Mouse (Mus musculus): ENCODE measurements around the gene Il5. TPM values are rescaled to one million over a fixed set of nuclear protein-coding genes. Genes with fewer than 3 reads are reported as not detected.
A peak's percentile ranks its signal among the peaks of the same experiment; 100 is the strongest.
"Not testable (repeated sequence)": the region's sequence is repeated elsewhere in the genome, so short reads cannot be mapped to it uniquely, and the experiment has no call there.

The Il5 gene
- polyA plus RNA-seq, 1 experiment: not detected

DNA sequence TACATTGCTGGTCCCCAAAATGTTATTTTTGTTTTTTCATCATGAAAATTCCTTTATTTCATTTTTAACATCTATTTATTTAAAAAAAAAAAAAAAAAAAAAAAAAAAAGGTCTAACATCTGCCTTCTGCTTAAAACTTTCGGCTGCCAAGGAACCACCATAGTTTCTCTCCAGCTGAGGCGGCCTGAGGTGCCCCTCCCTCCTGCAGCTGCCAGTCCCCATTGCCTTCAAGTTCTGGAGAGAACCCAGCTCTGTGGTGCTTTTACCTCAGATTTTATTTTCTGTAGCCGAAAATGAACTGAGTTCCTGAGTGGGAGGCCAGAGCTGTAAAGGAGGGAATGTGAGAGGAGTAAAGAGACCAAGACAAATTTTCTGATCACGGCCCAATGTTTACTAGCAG lies 28.7 kb downstream of the Il5 start:
- 67% methylated on average over 4 of the region's 4 CpGs for WGBS
- Histone ChIP-seq H3K4me1 (ENCODE audit: control insufficient read depth, insufficient read depth, low read length) (peaks cover 2% of the 10 kb centered on the region), H3K27ac (ENCODE audit: control insufficient read depth, insufficient read depth, low read depth, low read length, poor library complexity) (no peak overlapping the region), H3K4me3 (replicated peaks; ENCODE audit: control insufficient read depth, low read depth, low read length) (no peak overlapping the region)
- TF ChIP-seq POLR2A (IDR thresholded peaks at IDR 0.05; ENCODE audit: borderline replicate concordance, control insufficient read depth, low read depth, low read length): no peak
- no peak for TF ChIP-seq CTCF (IDR thresholded peaks at IDR 0.05; ENCODE audit: control insufficient read depth, insufficient read depth, low read length)

GRCm38 (mm10) chr11:53749716-53750352 lies 29.2 kb downstream of the Il5 start:
- no peak for TF ChIP-seq CTCF (IDR thresholded peaks at IDR 0.05; ENCODE audit: control insufficient read depth, insufficient read depth, low read length)
- no peak for TF ChIP-seq POLR2A (IDR thresholded peaks at IDR 0.05; ENCODE audit: borderline replicate concordance, control insufficient read depth, low read depth, low read length)
- 79% methylated on average over 5 of the region's 5 CpGs for WGBS
- H3K4me3 ChIP-seq (replicated peaks; ENCODE audit: control insufficient read depth, low read depth, low read length): no peak overlapping the region
- no peak overlapping the region for H3K27ac ChIP-seq (ENCODE audit: control insufficient read depth, insufficient read depth, low read depth, low read length, poor library complexity)
- H3K4me1 ChIP-seq (ENCODE audit: control insufficient read depth, insufficient read depth, low read length): peaks cover 2% of the 10 kb centered on the region

DNA sequence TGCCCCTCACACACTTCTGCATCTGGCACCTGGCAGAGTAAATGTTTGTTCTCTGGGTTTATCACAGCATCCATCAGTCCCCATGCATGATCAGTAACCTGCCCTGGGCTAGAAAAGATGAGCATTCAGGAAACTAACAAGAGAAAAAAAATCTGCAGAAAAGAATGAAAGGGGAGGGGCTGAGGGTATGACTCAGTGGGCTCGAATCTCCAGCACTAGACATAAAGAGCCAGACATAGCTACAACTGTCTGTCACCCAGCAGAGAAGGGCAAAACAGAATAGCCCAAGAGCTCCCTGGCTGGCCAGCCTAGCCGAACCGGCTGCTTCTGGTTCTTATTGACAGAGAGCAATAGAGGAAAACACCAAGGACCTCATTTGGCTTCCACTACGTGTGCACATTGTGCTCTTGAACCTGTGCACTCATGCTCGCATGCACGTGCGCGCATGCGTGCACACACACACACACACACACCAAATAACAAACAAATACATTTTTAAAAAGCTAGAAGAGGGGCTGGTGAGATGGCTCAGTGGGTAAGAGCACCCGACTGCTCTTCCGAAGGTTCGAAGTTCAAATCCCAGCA lies 34.5 kb downstream of the Il5 start:
- Histone ChIP-seq H3K4me3 (replicated peaks; ENCODE audit: control insufficient read depth, low read depth, low read length) (no peak overlapping the region), H3K4me1 (ENCODE audit: control insufficient read depth, insufficient read depth, low read length) (no peaks in the 10 kb centered on the region), H3K27ac (ENCODE audit: control insufficient read depth, insufficient read depth, low read depth, low read length, poor library complexity) (no peak overlapping the region)
- WGBS: 84% methylated on average over 12 of the region's 12 CpGs
- TF ChIP-seq CTCF (IDR thresholded peaks at IDR 0.05; ENCODE audit: control insufficient read depth, insufficient read depth, low read length) (no peak), POLR2A (IDR thresholded peaks at IDR 0.05; ENCODE audit: borderline replicate concordance, control insufficient read depth, low read depth, low read length) (no peak)

- 80% methylated on average over 4 of the region's 4 CpGs for WGBS
- Histone ChIP-seq H3K27ac (ENCODE audit: control insufficient read depth, insufficient read depth, low read depth, low read length, poor library complexity) (no peak overlapping the region), H3K4me3 (replicated peaks; ENCODE audit: control insufficient read depth, low read depth, low read length) (no peak overlapping the region), H3K4me1 (ENCODE audit: control insufficient read depth, insufficient read depth, low read length) (peaks cover 4% of the 10 kb centered on the region)
- TF ChIP-seq POLR2A (IDR thresholded peaks at IDR 0.05; ENCODE audit: borderline replicate concordance, control insufficient read depth, low read depth, low read length) (no peak), CTCF (IDR thresholded peaks at IDR 0.05; ENCODE audit: control insufficient read depth, insufficient read depth, low read length) (no peak)
These were observed 37.0 kb downstream of the Il5 start for GRCm38 (mm10) chr11:53757612-53758011.

GRCm38 (mm10) chr11:53758033-53758432 lies 37.4 kb downstream of the Il5 start:
- not testable (repeated sequence) for H3K27ac ChIP-seq (ENCODE audit: control insufficient read depth, insufficient read depth, low read depth, low read length, poor library complexity); H3K4me1 ChIP-seq (ENCODE audit: control insufficient read depth, insufficient read depth, low read length); H3K4me3 ChIP-seq (replicated peaks; ENCODE audit: control insufficient read depth, low read depth, low read length)
- WGBS: 64% methylated on average over 9 of the region's 9 CpGs
- TF ChIP-seq CTCF (IDR thresholded peaks at IDR 0.05; ENCODE audit: control insufficient read depth, insufficient read depth, low read length): peak; percentile 62

GRCm38 (mm10) chr11:53758791-53759351 lies 38.3 kb downstream of the Il5 start:
- 56% methylated on average over 6 of the region's 6 CpGs for WGBS
- H3K4me1 ChIP-seq (ENCODE audit: control insufficient read depth, insufficient read depth, low read length): peaks cover 4% of the 10 kb centered on the region
- TF ChIP-seq POLR2A (IDR thresholded peaks at IDR 0.05; ENCODE audit: borderline replicate concordance, control insufficient read depth, low read depth, low read length) (no peak), CTCF (IDR thresholded peaks at IDR 0.05; ENCODE audit: control insufficient read depth, insufficient read depth, low read length) (peak; percentile 52)
- no peak overlapping the region for H3K4me3 ChIP-seq (replicated peaks; ENCODE audit: control insufficient read depth, low read depth, low read length)
- H3K27ac ChIP-seq (ENCODE audit: control insufficient read depth, insufficient read depth, low read depth, low read length, poor library complexity): no peak overlapping the region

GRCm38 (mm10) chr11:53759545-53760406 lies 39.2 kb downstream of the Il5 start:
- no peak overlapping the region; the same call in 1 of the 2 replicates for H3K27ac ChIP-seq (ENCODE audit: control insufficient read depth, insufficient read depth, low read depth, low read length, poor library complexity)
- no peak overlapping the region for H3K4me3 ChIP-seq (replicated peaks; ENCODE audit: control insufficient read depth, low read depth, low read length)
- peaks cover 4% of the 10 kb centered on the region for H3K4me1 ChIP-seq (ENCODE audit: control insufficient read depth, insufficient read depth, low read length)
- TF ChIP-seq POLR2A (IDR thresholded peaks at IDR 0.05; ENCODE audit: borderline replicate concordance, control insufficient read depth, low read depth, low read length) (no peak), CTCF (IDR thresholded peaks at IDR 0.05; ENCODE audit: control insufficient read depth, insufficient read depth, low read length) (no peak)
- WGBS: 83% methylated on average over 22 of the region's 22 CpGs

- 84% methylated on average over 5 of the region's 5 CpGs for WGBS
- TF ChIP-seq CTCF (IDR thresholded peaks at IDR 0.05; ENCODE audit: control insufficient read depth, insufficient read depth, low read length) (no peak), POLR2A (IDR thresholded peaks at IDR 0.05; ENCODE audit: borderline replicate concordance, control insufficient read depth, low read depth, low read length) (no peak)
- H3K27ac ChIP-seq (ENCODE audit: control insufficient read depth, insufficient read depth, low read depth, low read length, poor library complexity): no peak overlapping the region
- peaks cover 4% of the 10 kb centered on the region for H3K4me1 ChIP-seq (ENCODE audit: control insufficient read depth, insufficient read depth, low read length)
- no peak overlapping the region for H3K4me3 ChIP-seq (replicated peaks; ENCODE audit: control insufficient read depth, low read depth, low read length)
These were observed 40.7 kb downstream of the Il5 start for GRCm38 (mm10) chr11:53761284-53761683.

Data from bone marrow, adult 2 months (tissue).